Mouse (Mus musculus) spleen, adult 2 months (tissue): ENCODE measurements at regions not wholly inside any gene's neighbourhood (a gene's known extent, or its start where the extent isn't known, plus 50 kb on each side); places are given as distances from the start of the nearest gene placed in this dataset.

Experiments used
- DNase-seq, 2 experiments: peaks; one replicate each; pipeline versions ENCODE4 v3.0.0 to v3.0.0-alpha.2; 2012 to 2021; ENCODE audit warnings: low spot score in 2 of 2, low read depth in 1 of 2
- H3K27ac ChIP-seq: fragments of 200-500 bp; 2 replicates; pipeline ENCODE4 v1.5.1; 2012; ENCODE audit warnings: low read length, inconsistent platforms; ENCODE audit not compliant: insufficient read depth
- H3K27me3 ChIP-seq: fragments of 200-500 bp; 2 replicates; pipeline ENCODE4 v1.6.1; 2012; ENCODE audit warnings: mild to moderate bottlenecking, moderate library complexity, low read length, inconsistent platforms; ENCODE audit not compliant: control insufficient read depth, insufficient read depth
- H3K36me3 ChIP-seq: fragments of 200-500 bp; 2 replicates; pipeline ENCODE4 v1.6.1; 2012; ENCODE audit warnings: mild to moderate bottlenecking, low read length, inconsistent platforms; ENCODE audit not compliant: control insufficient read depth, insufficient read depth
- H3K4me1 ChIP-seq: fragments of 200-500 bp; 2 replicates; pipeline ENCODE4 v1.6.1; 2011; ENCODE audit warnings: inconsistent platforms; ENCODE audit not compliant: control insufficient read depth, insufficient read depth, insufficient read length
- H3K4me3 ChIP-seq: fragments of 200-500 bp; 2 replicates; pipeline ENCODE4 v1.5.1; 2011; ENCODE audit warnings: mild to moderate bottlenecking, inconsistent platforms; ENCODE audit not compliant: insufficient read depth, insufficient read length; ENCODE audit errors: extremely low read depth
- CTCF ChIP-seq: fragments of 200-500 bp; IDR thresholded peaks from 2 replicates; pipeline ENCODE4 v1.5.1; 2011; ENCODE audit warnings: mild to moderate bottlenecking, inconsistent platforms; ENCODE audit not compliant: insufficient read depth, insufficient read length, insufficient replicate concordance; ENCODE audit errors: extremely low read depth
- POLR2A ChIP-seq: fragments of 200-500 bp; IDR thresholded peaks from 2 replicates; pipeline ENCODE4 v1.6.1; 2011; ENCODE audit warnings: low read depth, low read length, inconsistent platforms
- WGBS: fragments of 180-500 bp; shearing (Covaris S2); methylation state at CpG from one replicate; pipeline ENCODE4 v1.1.7; 2018; 5-methylcytosine and 5-hydroxymethylcytosine counted together

GRCm38 (mm10) chr1:92308537-92308936, 113.0 kb upstream of the Hdac4 start:
- 81% methylated on average over 3 of the region's 3 CpGs for WGBS
- no peaks in the 10 kb centered on the region for H3K4me1 ChIP-seq
- DNase-seq = no peak
- no peaks in the 10 kb centered on the region for H3K36me3 ChIP-seq
- no peak for TF ChIP-seq POLR2A
- TF ChIP-seq CTCF = no peak
- no peaks in the 10 kb centered on the region for H3K27me3 ChIP-seq
- no peak overlapping the region for H3K27ac ChIP-seq
- H3K4me3 ChIP-seq = no peak overlapping the region

- no peak for TF ChIP-seq CTCF
- no peak for TF ChIP-seq POLR2A
- H3K4me1 ChIP-seq = no peaks in the 10 kb centered on the region
- H3K27ac ChIP-seq = no peak overlapping the region
- no peak overlapping the region for H3K4me3 ChIP-seq
- H3K36me3 ChIP-seq = no peaks in the 10 kb centered on the region
- WGBS = 22% methylated on average over 4 of the region's 4 CpGs
- DNase-seq = no peak
- no peaks in the 10 kb centered on the region for H3K27me3 ChIP-seq
Observed at GRCm38 (mm10) chr1:92306042-92306441, 110.5 kb upstream of the Hdac4 start.

GRCm38 (mm10) chr1:92299041-92299440, 103.5 kb upstream of the Hdac4 start:
- Histone ChIP-seq H3K27me3 (no peaks in the 10 kb centered on the region), H3K36me3 (no peaks in the 10 kb centered on the region), H3K27ac (no peak overlapping the region), H3K4me1 (no peaks in the 10 kb centered on the region), H3K4me3 (no peak overlapping the region)
- TF ChIP-seq CTCF = no peak
- no peak for TF ChIP-seq POLR2A
- DNase-seq = no peak
- 23% methylated on average over 7 of the region's 7 CpGs for WGBS

- H3K4me1 ChIP-seq = no peaks in the 10 kb centered on the region
- H3K4me3 ChIP-seq = no peak overlapping the region
- WGBS = 87% methylated on average over 7 of the region's 7 CpGs
- DNase-seq = no peak
- H3K27ac ChIP-seq = no peak overlapping the region
- TF ChIP-seq POLR2A (no peak), CTCF (no peak)
- H3K36me3 ChIP-seq = no peaks in the 10 kb centered on the region
- H3K27me3 ChIP-seq = no peaks in the 10 kb centered on the region
Observed at GRCm38 (mm10) chr1:92292681-92293380, 97.3 kb upstream of the Hdac4 start.

GRCm38 (mm10) chr1:92286966-92287342, 91.5 kb upstream of the Hdac4 start:
- H3K36me3 ChIP-seq = no peaks in the 10 kb centered on the region
- H3K27me3 ChIP-seq = no peaks in the 10 kb centered on the region
- TF ChIP-seq CTCF (no peak), POLR2A (no peak)
- H3K4me1 ChIP-seq = no peaks in the 10 kb centered on the region
- no peak overlapping the region for H3K27ac ChIP-seq
- WGBS = 79% methylated on average over 1 of the region's 1 CpGs
- H3K4me3 ChIP-seq = no peak overlapping the region
- DNase-seq = no peak

- TF ChIP-seq POLR2A (no peak), CTCF (no peak)
- Histone ChIP-seq H3K27ac (no peak overlapping the region), H3K4me1 (no peaks in the 10 kb centered on the region), H3K36me3 (no peaks in the 10 kb centered on the region), H3K4me3 (no peak overlapping the region), H3K27me3 (no peaks in the 10 kb centered on the region)
- no peak for DNase-seq
- 83% methylated on average over 21 of the region's 21 CpGs for WGBS
Observed at GRCm38 (mm10) chr1:92286013-92286965, 90.8 kb upstream of the Hdac4 start.
